Mouse (Mus musculus) ES-Bruce4 (cell line): ENCODE data around the gene Fam110a.

Experiments used
- CTCF ChIP-seq: IDR thresholded peaks from one replicate; pipeline ENCODE4 v1.8.1; 2011; ENCODE audit warnings: low read depth, low read length
- EP300 ChIP-seq: IDR thresholded peaks from 2 replicates; pipeline ENCODE4 v1.6.1; 2011; ENCODE audit warnings: low read depth, low read length; ENCODE audit not compliant: insufficient read depth
- POLR2A ChIP-seq: IDR thresholded peaks from one replicate; pipeline ENCODE4 v1.8.1; 2011; ENCODE audit warnings: low read length; ENCODE audit not compliant: insufficient read depth

DNA sequence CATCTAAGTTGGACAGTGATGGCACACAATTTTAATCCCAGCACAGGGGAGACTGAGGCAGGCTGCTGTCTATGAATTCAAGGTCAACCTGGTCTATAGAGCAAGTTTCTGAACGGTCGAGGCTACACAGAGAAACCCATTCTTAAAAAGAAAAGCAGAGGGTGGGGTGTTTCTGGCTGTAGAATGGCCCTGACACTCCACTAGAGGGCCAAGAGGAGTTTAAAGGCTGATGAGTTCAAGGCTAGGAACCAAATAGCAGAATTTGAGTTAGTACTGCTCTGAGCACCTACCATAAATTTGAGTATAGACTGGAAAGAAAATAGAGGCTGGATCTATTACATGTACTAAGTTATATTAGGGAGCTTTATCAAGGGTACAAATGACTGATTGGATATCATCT, 9.0 kb upstream of the Fam110a start:
- no peak for TF ChIP-seq POLR2A
- TF ChIP-seq CTCF: no peak
- no peak for TF ChIP-seq EP300
